Mouse (Mus musculus): ENCODE measurements at regions not wholly inside any gene's neighbourhood (a gene's known extent, or its start where the extent isn't known, plus 50 kb on each side); places are given as distances from the start of the nearest gene placed in this dataset.

DNA sequence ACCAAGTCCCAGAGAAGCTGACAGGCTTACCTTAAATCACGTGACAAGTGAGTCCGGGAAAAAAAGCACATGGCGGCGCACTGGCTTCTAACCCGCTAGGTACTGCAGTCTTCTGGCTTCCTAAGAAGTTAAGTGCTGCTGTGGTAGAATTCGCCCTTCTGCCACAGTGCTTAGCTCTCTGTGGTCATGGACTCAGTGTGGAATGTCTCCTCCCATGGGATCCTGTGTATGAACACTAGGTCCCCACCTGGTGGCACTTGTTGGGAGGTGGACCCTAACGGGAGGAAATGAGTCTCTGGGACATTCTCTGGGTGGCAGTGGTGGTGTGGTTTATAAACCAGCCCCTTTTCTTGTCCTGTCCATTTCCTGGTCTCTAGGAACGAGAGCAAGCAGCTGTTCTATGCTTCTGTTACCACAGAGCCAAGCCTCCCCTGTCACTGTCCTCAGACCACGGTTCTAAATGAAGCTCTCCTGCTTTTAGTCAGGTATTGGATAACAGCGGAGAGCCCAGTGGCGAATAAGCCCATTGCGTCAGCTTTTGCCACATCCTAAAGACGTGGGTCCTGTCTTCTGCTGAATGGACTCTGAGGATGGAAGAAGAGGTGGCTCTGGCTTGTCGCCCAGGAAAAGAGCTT is 71.5 kb downstream of the Llph start:
- TF ChIP-seq CTCF (IDR thresholded peaks at IDR 0.05) (no peak), EP300 (IDR thresholded peaks at IDR 0.05; ENCODE audit: insufficient read depth, low read depth, low read length) (no peak)

All from heart, adult 2 months (tissue).